Mouse (Mus musculus) olfactory bulb, adult 2 months (tissue): ENCODE results near the gene Ankzf1.

ENCODE experiments used
- CTCF ChIP-seq: fragments of 200-500 bp; IDR thresholded peaks from 2 replicates; pipeline ENCODE4 v1.5.1; 2012; ENCODE audit warnings: low read depth, mild to moderate bottlenecking, low read length, moderate library complexity; ENCODE audit not compliant: insufficient read depth
- POLR2A ChIP-seq: fragments of 200-500 bp; IDR thresholded peaks from 2 replicates; pipeline ENCODE4 v1.6.1; 2012; ENCODE audit warnings: mild to moderate bottlenecking, low read depth, low read length, moderate library complexity; ENCODE audit not compliant: insufficient read depth

DNA sequence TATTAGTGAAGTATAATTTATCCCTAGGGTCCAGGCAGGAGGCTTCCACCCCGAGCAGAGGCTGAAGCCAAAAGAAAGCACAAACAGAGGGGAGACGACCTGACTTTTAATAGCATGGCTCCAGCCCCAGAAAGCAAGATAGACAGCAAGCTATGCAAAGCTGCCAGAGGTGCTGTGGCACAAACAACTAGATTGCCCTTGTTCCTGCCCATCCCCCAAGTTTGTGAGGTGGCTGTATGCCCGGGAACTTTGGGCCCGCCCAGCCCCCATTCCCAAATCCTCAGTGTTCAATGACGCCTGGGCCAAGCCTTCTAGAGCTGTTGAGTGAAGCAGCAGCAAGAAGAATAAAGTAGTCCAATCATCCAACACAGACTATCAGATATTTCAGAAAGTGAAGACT lies 22.9 kb downstream of the Ankzf1 start:
- TF ChIP-seq CTCF = no peak
- TF ChIP-seq POLR2A = no peak
